Mouse (Mus musculus) lung, postnatal 36 days (tissue): ENCODE measurements around the gene Cenpb.
"Not testable (repeated sequence)": the region's sequence is repeated elsewhere in the genome, so short reads cannot be mapped to it uniquely, and the experiment has no call there.

Experiments
- DNase-seq: peaks from one replicate; pipeline ENCODE4 v3.0.0; 2022; ENCODE audit warnings: mixed read lengths

Gene Cenpb

DNA sequence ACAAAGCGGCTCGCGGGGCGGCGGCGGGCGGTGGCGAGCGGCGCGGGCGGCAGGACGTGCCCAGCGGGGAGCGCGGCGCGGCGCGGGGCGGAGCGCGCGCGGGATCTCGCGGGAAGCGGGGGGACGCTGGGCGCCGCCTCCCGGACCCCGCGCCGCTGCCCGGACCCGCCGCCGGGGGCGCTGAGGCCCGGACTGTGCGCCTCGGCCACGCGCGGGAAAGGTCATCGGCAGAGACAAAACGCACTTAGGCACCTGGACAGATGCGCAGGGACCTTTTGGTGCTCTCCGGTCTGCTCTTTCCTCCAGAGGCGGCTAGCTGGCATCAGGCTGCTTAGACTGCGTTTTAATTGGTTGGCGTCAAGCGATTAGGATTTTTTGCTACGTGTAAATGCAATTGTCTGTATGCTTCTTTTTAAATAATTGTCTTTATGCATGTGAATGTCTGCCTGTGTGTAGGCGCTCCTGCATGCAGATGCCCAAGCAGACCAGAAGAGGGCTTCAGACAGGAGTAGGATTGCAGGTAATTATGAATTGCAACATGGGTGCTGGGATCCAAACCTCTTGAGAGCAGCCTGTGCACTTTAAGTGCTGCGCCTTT is at the start of gene Cenpb:
Gene Cenpb, minus strand, starts transcription at position 78 of the 598 bp plus-strand sequence.
- DNase-seq: peak; percentile 86

DNA sequence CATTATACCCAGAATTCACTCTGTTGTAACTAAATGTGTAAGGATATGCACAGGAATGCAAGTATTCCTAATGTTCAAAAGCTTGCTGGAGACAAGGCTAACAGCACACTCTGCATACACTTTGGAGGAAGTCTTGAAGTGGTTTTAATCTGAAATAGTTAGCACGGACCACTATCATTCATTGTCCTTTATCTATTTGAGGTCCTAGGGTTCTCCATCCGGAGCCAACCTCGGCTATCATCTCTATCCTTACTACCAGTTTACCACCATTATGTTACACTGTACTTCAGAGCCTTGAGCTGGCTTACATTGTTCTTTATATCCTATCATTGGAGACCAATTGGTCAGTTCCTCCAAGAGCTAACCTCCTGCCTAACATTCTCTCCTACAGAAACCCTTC is 47.4 kb upstream of the Cenpb start:
- no peak for DNase-seq

DNA sequence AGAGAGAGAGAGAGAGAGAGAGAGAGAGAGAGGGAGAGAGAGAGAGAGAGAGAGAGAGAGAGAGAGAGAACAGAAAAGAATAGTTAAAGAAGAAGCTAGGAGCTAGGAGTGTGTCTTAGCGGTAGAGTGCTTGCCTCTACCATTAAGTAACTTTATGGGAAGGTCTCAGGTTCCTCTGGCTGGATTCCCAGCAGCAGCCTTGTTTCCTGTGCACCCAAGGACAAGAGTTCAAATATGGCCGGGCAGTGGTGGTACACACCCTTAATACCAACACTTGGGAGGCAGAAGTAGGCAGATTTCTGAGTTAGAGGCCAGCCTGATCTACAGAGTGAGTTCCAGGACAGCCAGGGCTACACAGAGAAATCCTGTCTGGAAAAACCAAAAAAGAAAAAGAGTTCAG is 46.8 kb upstream of the Cenpb start:
- not testable (repeated sequence) for DNase-seq

DNA sequence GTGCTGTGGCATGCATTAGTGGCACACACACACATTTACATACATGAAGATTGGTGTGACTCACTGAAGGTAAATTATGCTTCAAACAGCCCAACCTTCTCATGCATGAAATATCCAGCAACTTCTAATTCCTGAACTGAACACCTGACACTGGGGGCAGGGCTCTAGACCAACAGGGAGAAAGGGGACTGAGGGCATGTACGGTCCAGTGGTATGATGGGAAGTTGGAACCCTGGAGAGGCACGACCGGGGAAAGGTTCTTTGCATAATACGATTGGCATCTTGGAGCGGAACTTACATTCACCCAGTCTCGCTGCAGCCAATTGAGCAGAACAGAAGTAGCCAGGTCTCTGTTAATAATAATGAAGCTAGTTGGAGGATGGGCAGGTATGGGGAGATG is 45.3 kb upstream of the Cenpb start:
- no peak for DNase-seq

DNA sequence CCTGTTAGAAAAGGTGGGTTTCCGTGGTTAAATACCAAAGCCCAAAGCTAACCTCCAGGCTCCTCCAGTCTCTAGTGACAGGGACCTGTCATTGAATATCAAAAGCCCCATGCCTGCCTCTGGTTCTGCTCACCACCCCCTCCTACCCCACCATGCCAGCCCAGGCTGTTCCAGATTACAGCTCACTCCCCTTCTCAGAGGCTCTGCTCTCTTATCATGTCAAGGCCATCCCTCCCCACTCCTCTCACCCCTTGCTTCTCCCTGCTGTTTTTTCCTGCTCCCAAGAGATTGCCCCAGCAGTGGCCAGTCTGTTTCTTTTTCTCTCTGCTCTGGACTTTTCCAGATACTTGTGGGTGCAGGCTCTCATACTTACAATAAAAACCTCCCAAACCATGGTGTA is 43.7 kb upstream of the Cenpb start:
- DNase-seq: no peak

DNA sequence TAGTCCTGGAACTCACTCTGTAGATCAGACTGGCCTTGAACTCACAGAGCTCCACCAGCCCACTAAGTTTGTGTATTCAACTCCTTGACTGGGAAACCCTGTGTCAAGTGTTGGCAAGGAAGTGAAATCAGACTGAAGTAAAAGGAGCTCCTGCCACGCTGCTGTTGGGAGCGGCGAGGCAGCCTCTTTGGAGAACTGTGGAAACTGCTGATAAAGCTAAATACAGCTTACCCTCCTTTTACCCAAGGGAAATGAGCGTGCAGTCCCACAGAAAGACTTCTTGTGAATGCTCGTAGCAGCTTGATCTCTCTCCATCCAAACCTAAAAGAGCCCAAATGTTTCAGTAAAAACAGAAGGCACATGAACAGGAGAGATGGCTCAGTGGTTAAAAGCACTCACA is 42.7 kb upstream of the Cenpb start:
- DNase-seq: no peak

DNA sequence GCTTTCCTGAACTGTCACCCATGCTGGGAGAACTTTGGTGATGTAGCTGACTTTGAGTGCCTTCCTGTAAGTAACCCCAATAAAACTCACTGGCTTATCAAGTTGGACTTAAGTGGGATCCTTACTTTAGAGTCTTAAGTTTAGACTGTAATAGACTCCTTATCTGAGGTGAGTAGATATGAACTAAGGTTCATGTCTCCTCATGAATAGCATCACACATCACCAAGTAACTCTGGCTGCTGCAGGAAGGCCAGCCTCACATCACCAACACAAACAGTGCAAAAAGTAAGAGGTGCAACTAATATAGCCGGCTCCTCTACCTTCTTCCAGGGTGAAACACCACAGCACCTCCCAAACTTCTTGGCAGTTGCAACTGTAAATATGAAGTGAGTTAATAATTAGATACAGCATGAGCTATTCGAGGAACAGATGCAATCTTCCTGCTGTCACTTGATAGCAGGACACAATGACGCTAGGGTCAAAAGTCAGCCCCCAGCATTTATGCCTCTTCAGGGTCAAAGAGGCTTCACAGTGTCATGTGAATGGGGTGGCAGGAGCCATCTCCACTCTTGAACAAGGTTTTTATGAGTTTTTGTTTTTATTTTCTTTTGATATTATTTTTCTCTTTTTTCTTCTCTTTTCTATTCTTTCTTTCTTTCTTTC is 42.1 kb upstream of the Cenpb start:
- DNase-seq: no peak

DNA sequence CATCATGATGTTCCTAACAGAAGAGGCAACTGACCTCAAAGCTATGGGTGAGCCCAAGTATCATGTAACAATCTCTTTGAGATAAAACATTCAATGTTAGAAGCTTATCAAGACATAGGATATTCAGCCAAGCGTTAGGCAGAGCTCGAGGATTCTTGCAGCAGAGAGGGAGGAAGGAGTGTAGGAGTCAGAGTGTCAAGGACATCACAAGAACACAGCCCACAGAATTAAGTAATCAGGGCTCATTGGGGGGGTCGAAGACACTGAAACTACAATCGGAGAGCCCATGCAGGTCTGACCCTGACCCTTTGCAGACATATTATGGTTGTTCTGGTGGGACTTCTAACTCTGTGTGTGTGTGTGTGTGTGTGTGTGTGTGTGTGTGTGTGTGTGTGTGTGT is 40.2 kb upstream of the Cenpb start:
- DNase-seq: no peak

DNA sequence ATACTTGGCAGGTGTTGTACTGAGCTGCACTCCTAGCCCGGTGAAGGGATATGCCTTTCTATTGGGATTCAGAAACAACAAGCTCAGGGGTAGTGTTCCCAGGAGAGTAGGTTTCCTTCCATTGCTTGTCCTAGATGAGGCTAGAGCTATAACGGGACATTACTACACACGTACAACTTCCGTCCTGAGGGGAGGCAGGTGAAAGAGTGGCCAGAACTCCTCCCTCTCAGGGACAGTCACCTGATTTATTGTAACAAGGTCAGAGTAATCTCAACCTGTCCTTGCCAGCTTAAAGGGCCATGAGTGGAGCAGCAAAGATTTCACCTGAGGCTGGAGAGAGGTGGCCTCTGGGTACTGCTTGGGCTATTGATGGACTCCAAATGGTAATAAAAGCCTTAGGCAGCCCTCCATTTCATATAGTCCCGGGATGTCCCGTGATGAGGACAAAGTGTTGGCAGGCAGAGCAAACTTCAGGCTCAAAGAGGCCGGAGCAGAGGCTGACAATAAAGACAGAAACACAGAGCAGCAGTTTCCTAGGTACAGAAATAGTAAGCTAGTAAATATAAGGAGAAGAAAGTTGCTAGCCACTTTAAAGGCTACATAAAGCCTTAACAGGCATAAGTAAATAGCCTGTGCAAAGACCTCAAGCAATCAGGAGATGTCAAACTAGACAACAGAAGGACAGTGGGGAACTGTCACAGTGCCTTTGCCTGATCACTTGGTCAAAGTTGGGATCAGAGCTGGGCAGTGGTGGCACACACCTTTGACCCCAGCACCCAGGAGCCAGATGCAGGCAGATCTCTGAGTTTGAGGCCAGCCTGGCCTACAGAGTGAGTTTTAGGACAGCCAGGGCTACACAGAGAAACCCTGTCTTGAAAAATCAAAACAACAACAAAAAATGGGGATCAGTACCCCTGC is 36.3 kb upstream of the Cenpb start:
- peak; percentile 31 for DNase-seq

DNA sequence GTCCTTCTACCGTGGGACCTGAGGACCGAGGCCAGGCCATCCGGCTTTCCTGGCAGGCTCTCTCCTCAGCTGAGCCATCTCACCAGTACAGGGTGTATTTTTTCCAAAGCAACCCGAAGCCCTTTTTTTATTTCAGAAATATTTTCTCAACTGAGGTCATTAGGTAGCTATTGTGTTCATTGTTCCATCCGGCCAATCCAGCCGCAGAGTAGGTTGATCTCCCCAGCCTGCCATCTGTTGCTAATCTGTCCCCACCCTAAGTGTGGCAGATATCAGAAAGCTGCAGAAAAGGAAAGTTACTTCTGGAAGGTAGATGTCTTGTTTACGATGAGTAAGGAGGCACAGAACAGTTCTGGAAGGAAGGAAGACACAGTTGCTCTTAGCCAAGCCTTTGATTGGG is 33.9 kb upstream of the Cenpb start:
- DNase-seq: no peak

DNA sequence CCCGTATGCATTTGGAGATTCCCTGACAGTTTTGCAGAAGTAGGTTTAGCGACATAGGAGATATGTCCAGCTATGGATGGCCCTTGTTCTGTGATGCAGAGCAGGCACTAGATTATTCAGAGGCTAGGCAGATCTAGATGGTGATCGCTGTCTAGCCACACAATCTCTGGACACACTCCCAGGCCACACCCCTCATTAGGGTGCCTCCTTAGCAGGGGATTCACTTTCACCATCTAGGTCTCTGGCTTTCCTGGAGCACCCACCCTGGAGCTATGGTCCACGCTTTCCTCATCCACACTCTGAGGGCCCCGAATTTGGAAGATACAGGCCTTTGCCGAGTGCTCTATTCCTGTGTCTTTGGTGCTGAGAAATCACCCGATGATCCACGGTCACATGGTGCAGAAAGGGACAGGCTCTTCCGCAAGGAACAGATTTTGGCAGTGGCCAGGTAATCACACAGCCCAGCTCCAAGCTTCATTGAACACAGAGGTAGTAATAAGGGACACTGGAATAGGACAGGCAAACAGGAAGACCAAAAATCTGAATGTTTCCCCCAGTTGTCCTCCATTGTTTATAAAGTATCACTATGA is 31.3 kb upstream of the Cenpb start:
- peak; percentile 52 for DNase-seq

DNA sequence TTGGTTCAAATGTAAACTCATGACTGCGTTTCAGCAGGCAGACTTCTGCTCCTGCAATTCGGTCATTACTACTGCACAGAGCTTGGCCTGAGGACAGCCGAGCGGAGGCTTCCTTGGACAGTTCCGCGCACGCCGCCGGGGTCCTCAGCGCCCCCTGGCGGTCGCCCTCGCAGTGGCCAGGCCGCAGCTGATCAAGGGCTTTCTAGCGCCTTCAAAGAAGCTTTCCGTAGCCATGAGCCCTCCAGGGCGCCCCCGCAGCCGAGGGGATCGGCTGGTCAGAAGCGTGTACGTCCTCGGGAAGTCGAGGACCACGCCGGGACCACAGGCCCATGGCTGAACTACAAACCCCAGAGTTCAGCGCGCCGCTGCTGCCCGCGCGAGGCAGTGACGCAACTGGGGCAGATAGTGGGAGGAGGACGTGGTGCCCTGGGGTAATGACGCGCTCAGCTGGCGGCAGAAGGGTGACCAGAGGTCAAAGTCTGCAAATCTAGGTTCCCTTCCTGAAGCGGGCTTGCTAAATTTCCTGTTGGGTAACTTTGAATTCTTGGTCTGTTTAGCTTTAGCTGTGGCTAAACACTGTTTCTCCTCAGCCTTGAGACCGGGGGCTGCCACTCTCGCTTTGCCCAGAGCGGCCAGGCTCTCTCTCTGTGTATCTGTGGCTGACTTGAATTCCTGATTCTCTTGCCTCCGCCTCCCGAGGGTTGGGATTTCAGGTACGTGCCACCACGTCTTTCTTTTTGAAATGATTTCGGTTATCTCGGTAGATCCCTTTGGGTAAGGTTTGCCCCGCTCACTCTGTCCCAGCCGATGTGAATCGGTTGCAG is 30.3 kb upstream of the Cenpb start:
- DNase-seq: peak; percentile 97

DNA sequence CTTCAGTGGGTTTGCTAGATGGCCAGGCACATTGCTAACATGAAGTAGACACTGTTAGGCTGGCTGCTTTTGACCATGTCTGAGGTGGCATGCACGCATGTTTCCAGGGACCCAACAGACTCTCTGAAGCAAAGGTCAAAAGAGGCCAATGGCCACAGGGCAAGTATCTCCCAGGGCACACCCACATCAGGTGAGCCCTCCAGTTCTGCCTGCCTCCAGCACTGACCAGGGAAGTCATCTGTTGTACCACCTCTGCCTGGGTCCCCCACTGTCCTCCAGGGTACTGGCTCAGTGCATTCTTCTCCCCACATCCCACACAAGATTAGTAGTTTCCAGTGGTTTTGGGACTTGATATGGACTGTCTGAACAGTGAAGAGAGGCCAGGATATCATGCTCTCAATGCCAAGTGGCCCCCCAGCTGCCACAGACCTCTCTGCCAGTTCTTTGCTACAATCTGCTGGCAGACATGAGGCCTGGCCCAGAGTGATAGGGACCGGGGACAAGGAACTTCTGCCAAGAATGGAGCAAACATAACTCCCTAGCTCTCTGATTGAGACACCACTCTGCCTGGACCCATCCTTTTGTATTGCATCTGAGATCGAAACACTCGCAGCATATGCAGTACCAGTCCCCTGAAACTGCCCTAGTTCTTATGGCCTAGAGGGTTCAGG is 29.4 kb upstream of the Cenpb start:
- peak; percentile 39 for DNase-seq

DNA sequence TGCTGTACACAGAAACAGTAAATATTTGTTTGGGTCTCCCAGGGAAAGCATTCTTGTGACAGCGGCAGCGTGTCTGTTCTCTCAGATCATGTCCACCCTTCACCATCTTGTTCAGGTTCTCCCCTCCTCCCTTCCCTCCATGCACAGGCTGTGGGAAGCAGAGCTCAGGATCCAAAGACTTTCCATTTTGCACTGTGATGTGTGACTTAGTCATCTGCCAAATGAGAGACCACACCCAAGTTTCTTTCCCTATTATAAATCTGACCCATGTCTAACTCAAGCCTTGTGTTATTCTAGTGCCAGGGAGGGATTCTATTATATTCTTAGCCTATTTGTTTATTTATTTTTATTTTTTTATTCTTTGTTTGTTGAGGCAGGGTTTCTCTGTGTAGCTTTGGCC is 28.5 kb upstream of the Cenpb start:
- DNase-seq: no peak

DNA sequence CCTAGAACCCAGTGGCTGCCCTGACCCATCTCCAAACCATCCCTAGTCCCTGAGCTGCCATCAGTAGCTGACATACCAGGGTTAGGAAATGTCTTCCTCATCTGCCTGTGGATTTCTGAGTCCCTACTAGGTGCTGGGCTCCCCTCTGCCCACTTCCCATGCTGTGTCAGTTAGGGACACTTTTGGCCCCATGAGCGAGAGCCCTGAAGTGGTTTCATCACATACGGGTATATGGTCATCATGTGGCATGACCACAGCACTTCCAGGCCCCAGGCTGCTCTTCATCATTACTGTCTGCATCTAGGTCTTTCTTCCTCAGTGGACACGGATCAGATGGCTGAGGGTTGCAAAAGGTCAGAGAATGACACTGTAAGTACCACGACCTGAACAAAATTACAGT is 26.9 kb upstream of the Cenpb start, which contains the start of gene Ap5s1:
Gene Ap5s1, plus strand, starts transcription at position 301 of the 400 bp plus-strand sequence.
- no peak for DNase-seq

DNA sequence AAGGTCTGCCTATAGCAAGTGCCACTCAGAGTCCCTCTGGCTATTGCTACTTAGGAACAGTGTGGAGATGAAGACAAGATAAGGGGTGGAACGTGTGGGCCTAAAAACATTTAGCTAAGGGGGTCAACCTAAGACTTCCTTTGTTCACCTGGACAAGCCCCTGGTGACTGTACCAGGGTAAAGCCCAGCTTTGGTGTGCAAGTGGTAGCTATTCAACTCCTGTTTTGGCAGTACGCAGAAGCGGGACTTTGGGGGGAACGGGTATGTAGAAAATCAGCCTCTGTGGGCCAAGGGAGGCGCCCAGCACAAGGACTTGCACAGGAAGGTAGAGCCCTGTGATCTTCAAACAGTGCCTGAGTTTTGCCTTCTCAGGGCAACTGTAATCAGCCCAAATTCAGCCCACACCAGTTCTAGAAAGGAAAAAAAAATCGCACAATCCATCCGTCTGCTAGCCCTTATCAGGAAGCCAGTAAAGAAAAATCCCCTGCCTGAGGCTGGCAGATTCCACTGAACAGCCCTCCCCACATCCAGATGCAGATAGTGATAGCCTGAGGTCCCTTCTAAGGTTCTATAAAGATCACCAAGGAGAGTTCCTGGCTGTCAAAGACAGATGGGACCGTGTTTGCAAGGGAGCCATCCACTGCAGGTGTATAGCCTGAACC is 25.8 kb upstream of the Cenpb start:
- DNase-seq: no peak

DNA sequence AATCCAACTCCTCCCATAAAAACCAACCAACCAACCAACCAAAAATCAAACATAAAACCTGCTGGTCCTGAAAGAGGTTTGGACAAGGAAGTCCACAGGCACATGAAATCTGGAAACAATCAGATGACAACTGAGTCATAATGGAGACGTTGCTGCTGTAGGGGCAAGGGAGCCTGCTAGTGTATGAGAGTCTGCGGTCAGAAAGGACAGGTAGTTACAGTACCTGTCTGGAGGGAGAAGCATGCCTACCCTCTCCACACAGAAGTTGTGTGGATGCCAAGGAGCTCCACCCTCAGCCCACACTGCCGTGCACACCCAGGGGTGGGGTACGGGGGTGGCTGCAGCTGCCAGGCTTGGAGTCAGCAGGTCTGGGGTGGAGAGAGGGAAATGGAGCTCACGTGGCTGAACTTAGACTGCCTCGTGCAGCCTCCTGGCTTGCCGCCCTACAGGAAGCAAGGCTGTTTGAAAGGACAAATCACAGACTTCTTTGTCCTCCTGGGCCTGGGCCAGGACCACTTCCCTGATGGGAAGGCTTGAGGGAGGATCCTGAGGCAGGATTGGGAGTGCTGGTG is 24.6 kb upstream of the Cenpb start:
- DNase-seq: peak; percentile 99

DNA sequence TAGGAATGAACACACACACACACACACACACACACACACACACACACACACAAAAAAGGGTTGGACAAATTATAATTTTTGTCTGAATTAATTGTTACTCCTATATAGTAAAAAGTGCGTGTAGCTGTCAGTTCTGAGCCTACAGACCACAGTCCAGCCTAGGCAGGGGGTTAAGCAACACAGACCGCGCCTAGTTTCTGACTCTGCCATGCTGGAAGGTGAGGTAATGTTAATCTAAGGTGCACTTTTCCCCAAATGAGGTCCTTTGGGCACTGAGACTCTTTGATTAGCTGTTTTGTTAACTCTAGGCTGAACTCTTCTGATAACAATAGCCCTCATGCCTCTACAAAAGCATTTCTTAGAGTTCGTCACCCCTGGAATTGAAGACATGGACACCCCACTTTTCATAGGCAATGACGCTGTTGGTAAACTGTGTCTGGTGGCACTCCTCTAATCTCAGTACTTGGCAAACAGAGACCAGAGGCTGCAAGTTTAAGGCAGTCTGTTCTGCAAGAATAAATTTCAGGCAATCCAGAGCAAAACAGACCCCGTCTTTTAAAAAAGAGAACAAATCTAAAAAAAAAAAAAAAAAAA is 24.0 kb upstream of the Cenpb start:
- DNase-seq: peak; percentile 61

DNA sequence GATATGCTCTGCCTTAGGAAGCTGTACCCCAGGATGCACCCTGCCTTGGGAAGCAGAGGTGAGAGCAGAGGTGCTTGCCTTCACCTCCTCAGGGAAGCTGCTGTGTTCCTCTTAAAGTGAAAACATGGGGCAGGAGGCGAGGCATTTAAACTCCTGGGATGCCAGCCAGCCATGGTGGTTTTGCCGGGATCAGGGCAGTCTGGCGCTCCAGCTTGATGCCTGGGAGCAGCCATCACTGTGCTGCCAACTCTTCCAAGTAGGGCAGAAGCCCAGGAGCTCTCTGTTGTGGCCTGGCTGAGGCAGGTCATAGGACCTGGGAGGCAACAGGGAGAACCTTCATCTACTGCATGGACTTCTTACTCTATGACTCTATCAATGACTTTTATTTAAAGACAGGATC is 21.4 kb upstream of the Cenpb start:
- DNase-seq: no peak

DNA sequence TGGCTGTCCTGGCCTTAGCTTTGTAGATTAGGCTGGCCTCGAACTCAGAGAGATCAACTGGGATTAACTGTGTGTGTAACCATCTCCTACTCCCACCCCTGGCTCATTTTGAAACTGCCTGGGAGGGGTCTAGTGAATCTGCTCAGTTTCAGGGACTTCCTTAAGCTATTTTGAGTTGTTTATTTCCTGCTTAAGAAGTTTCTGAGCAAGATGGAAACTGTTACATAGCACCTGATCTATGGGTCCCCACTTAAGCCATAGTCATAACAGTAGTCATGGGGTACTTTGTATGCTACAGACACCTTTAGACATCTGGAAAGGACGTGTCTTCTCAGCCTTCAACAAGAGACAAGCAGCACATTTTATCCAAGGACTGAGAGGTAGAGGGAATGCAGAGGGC is 20.8 kb upstream of the Cenpb start:
- no peak for DNase-seq
